In genomic region chr6:16187983-16188550, GRCm38 (mm10) we compare ENCODE assay signal across 11 mouse cellular contexts.
DNase-seq lines count a peak whose midpoint lies in the region; ATAC-seq lines count a peak whose summit lies in the region.
"Had no signal": no experiment of that assay in that cellular context is flagged by ENCODE, and none has a peak within 500 bp of the region (broad histone marks: within the 10 kb centered on the region; RNA-seq: fewer than 3 reads in every experiment).

No protein-coding gene starts in this region.

- ATAC-seq in limb, embryonic 13.5 days (ENCODE audit: low FRiP score, low read depth), result peak; percentile 66; the same call in 1 of the 2 replicates
- ATAC-seq in embryonic facial prominence, embryonic 12.5 days (ENCODE audit: insufficient number of reproducible peaks, insufficient read depth, low FRiP score, low TSS enrichment), result no peak
- ATAC-seq: forebrain, embryonic 16.5 days; midbrain, embryonic 16.5 days had no signal

- no peaks in the 10 kb centered on the region for H3K36me3 ChIP-seq in limb, embryonic 13.5 days
- no peaks in the 10 kb centered on the region for H3K36me3 ChIP-seq in limb, embryonic 10.5 days
- H3K36me3 ChIP-seq in embryonic facial prominence, embryonic 12.5 days, result no peaks in the 10 kb centered on the region

- WGBS in limb, embryonic 13.5 days, result 38% methylated on average over 4 of the region's 4 CpGs
- WGBS in limb, embryonic 10.5 days, result 70% methylated on average over 4 of the region's 4 CpGs
- WGBS in embryonic facial prominence, embryonic 12.5 days, result 32% methylated on average over 4 of the region's 4 CpGs

- H3K27me3 ChIP-seq in limb, embryonic 13.5 days, result no peaks in the 10 kb centered on the region
- no peaks in the 10 kb centered on the region for H3K27me3 ChIP-seq in limb, embryonic 10.5 days (ENCODE audit: low read depth, poor library complexity, severe bottlenecking)
- no peaks in the 10 kb centered on the region for H3K27me3 ChIP-seq in embryonic facial prominence, embryonic 12.5 days

- peaks cover 5% of the 10 kb centered on the region for H3K4me1 ChIP-seq in limb, embryonic 13.5 days
- H3K4me1 ChIP-seq in limb, embryonic 10.5 days, result 0 out of 2 replicates have a peak, but pooled peaks cover 4% of the 10 kb centered on the region
- no peaks in the 10 kb centered on the region for H3K4me1 ChIP-seq in embryonic facial prominence, embryonic 12.5 days

- H3K9ac ChIP-seq in limb, embryonic 13.5 days, result no peak overlapping the region
- H3K9ac ChIP-seq in embryonic facial prominence, embryonic 12.5 days, result no peak overlapping the region

- no peak overlapping the region; the same call in 1 of the 2 replicates for H3K27ac ChIP-seq in limb, embryonic 13.5 days
- no peak overlapping the region for H3K27ac ChIP-seq in limb, embryonic 10.5 days
- H3K27ac ChIP-seq in embryonic facial prominence, embryonic 12.5 days, result peak overlapping the region; percentile 66; the same call in 1 of the 2 replicates

- DNase-seq in limb, embryonic 10.5 days (ENCODE audit: low spot score), result no peak
- DNase-seq in layer of hippocampus, adult 8-10 months (ENCODE audit: low spot score in 2 of 2), result peak; percentile 6 to 23
- DNase-seq in right cerebral cortex, adult 2 months (ENCODE audit: low spot score in 2 of 2), result peak; percentile 45 to 47
- no peak for DNase-seq in cerebellum, postnatal 10 days
- no peak for DNase-seq in urinary bladder, postnatal 10 days (ENCODE audit: low spot score)
- DNase-seq: embryo, embryonic 11 days; lung, postnatal 10 days had no signal

- no peaks in the 10 kb centered on the region for H3K9me3 ChIP-seq in limb, embryonic 13.5 days
- no peaks in the 10 kb centered on the region for H3K9me3 ChIP-seq in limb, embryonic 10.5 days (replicated peaks)
- no peaks in the 10 kb centered on the region for H3K9me3 ChIP-seq in embryonic facial prominence, embryonic 12.5 days

- no peak overlapping the region for H3K4me3 ChIP-seq in limb, embryonic 13.5 days
- H3K4me3 ChIP-seq in limb, embryonic 10.5 days, result no peak overlapping the region
- H3K4me3 ChIP-seq in embryonic facial prominence, embryonic 12.5 days, result no peak overlapping the region

- no peak overlapping the region for H3K4me2 ChIP-seq in limb, embryonic 13.5 days (replicated peaks)
- H3K4me2 ChIP-seq in embryonic facial prominence, embryonic 12.5 days (replicated peaks), result no peak overlapping the region

Comparison
In these comparisons a context has a peak if more than half of its experiments do, and no peak if none do; other contexts are left out.
1. DNase-seq: peak in layer of hippocampus, adult 8-10 months (2 of 2) and right cerebral cortex, adult 2 months (2 of 2); none in limb, embryonic 10.5 days (single experiment), cerebellum, postnatal 10 days (0 of 2) and urinary bladder, postnatal 10 days (single experiment).